Mouse (Mus musculus) ovary, adult 18-20 months (tissue): ENCODE measurements around the gene Zfc3h1.

Experiments
- DNase-seq: peaks from one replicate; pipeline ENCODE4 v3.0.0; 2022; ENCODE audit warnings: low spot score, mixed read lengths

Gene Zfc3h1

DNA sequence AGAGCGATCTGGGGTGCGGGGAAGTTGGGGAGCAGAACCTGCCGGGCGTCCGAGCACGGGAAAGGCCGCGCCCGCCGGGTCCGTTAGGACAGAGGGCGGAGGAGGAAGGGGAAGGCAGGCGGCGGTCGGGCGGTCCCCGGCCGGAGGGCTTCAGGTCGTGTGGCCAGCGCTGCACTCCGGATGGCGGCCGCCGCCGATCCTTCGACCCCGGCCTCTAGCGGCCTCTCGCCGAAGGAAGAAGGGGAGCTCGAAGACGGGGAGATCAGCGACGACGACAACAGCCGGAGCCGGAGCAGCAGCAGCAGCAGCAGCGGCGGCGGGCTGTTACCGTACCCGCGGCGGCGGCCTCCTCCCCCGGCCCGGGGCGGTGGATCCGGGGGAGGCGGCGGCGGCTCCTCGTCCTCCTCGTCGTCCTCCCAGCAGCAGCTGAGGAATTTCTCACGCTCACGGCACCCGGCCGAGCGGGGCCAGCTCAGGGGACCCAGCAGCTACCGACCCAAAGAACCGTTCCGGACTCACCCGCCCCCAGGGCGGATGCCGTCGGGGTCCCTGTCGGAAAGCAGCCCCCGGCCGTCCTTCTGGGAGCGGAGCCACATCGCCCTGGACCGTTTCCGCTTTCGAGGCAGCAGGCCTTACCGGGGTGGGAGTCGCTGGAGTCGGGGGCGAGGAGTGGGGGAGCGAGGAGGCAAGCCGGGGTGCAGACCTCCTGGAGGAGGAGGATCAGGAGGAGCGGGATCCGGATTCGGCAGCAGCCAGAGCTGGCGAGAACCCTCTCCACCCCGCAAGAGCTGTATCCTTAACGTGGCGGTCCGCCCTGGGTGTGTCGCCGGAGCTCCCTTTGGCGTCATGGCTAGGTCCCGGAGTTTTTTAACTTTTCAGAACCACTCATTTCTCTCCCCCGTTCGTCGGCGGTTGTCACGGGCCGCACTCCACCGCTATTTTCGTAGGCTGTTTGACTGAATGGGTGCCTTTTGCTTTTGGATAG is 551 bp downstream of the Zfc3h1 start:
- DNase-seq, result peak; percentile 28

DNA sequence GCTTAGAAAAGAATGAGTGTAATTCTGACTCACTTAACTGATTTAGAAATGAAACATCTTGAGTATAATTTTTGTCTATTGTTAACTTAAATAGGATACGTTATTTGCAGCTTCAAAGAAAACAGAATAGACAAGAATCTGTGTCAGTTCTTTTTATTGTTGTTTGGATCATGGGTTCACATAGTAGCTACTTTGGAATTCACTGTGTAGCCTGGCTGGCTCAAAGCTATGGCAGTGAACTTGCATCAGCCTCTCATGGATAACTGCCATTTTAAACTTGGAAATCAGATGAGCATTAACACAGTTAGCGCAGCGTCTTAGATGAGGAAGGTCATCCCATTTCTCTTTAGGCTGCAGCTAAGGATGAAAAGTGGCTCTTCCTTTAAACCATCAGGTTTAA is 3.1 kb downstream of the Zfc3h1 start:
- no peak for DNase-seq

DNA sequence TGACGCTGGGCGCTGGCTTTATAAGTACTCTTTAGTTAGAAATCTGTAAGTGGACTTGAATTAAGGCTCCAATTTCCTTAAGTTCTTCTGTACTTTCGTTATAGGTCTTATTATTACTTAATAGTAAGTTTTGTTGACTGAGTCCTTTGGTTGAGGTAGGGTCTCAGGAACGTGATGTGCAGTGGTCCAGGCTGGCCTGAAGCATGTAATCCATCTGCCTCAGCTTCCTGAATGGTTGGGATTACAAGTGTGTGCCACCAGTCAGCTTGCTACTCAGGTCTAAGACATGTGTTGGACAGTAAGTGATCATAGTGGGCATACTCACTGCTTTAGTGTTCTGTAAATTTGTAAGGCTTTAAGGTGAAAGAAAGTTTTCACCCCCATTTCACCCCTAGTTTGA is 6.3 kb downstream of the Zfc3h1 start:
- DNase-seq, result no peak

DNA sequence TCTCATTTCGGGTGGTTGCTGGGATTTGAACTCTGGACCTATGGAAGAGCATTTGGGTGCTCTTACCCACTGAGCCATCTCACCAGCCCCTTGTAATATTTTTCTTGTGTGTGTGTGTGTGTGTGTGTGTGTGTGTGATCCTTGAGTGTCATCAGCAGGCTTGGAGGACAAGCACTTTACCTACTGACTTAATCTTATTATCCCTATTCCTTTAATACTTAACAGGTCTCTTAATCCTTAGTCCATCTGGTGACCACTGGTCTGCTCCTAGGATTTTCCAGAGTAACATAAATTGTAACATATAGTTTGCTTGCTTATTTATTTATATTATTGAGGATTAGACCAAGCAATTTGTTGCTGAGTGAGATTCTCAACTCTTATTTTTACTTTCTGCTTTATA is 7.1 kb downstream of the Zfc3h1 start:
- no peak for DNase-seq

DNA sequence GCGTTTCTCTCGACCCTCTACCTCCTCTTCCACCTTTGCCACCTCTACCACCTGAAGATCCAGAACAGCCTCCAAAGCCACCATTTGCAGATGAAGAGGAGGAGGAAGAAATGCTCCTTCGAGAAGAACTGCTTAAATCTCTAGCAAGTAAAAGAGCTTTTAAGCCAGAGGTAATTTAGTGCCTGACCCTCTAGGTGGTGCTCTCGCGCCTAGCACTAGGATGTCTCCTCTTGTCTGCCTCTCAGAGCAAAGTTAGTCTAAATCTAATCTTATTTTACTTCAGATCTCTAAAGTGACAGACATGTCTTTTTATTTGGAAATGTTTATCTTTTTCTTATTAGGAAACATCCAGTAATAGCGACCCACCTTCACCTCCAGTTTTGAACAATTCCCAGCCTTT is 21.6 kb downstream of the Zfc3h1 start:
- DNase-seq, result no peak

DNA sequence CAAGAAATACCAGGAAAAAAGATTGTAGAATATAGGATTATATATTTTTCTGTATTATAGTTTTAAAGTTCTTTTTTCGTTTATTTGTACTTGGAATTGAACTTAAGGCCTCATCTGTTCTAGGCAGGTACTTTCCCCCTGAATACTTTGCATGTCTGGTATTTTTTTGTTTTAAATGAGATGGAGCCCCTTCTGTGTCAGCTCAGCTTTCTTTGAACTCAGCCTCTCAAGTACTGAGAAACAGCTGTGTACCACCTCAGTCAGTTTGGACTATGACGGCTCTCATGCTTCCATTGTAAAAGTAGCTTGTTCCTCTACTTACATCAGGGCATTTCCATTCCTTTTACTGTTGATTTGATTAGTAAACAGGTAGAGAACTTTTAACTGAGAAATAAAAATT is 28.7 kb downstream of the Zfc3h1 start:
- no peak for DNase-seq

DNA sequence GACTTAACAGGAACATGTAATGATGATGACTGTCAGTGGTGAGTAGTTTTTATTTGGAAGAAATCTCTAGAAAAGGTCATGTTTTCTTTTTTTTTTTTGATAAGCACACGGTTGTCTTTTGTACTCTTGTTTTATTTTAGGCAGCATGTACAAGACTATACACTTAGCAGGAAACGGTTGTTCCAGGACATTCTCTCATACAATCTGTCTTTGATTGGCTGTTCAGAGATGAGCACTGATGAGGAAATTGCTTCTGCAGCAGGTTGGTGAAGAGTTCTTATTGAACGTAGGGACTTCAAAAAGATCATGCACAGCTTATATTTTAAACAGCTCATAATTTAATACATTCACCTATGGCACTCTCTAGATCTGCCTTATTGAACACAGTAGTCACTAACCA is 29.3 kb downstream of the Zfc3h1 start:
- no peak for DNase-seq

DNA sequence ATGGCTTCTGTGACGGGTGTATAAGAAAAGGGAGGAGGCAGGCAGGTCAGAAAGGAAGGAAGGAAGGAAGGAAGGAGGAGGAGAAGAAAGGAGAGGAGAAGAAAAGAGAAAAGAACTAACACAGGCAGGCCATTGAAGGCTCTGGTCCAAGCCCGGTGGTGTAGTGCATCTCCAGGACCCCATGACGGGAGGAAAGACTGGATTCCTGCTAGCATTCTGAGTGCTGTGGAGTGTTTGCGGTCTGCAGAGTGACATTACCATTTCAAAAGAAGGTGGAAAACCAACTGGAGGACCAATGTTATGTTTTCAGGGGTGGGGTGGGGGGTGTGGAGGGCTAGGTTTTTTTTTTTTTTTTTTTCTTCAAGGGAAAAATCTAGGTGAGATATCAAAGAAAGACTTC is 37.2 kb downstream of the Zfc3h1 start:
- DNase-seq, result no peak

DNA sequence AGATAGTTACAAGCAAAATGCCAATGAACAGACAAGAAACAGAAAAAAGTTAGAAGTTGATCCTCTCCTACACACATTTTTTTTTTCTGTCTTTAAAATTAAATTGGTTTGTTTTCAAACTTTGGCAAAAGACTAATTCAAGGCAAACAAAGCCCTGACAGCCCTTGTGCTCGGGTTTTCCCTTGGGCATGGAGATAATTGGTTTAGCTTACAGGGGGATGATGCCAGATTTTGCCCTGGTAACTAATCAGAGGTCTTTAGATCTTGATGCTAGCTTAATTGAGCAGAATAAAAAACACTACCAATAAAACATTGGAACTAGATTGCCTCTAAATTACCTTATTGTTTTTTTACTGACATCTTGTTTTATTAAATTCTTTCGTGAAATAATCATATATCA is 40.6 kb downstream of the Zfc3h1 start:
- no peak for DNase-seq

DNA sequence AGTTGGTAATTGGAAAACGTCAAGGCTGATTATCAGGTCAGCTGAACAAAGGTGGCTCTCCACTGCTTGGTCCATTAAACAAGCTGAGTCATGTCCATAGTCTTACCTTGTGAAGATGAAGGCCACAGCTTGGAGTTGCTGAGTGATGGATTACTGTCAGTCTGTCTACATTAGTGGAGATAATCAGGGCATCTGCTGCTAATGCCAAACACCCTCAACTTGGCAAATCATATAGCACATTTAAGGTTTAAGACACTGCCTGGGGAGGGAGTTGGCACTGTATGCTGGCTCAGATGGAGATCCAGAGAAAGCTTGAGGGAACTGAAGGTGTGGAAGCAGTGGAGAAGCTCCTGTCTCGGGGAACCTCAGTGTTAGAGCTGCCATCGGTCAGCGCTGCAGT is 52.5 kb downstream of the Zfc3h1 start:
- DNase-seq, result no peak

DNA sequence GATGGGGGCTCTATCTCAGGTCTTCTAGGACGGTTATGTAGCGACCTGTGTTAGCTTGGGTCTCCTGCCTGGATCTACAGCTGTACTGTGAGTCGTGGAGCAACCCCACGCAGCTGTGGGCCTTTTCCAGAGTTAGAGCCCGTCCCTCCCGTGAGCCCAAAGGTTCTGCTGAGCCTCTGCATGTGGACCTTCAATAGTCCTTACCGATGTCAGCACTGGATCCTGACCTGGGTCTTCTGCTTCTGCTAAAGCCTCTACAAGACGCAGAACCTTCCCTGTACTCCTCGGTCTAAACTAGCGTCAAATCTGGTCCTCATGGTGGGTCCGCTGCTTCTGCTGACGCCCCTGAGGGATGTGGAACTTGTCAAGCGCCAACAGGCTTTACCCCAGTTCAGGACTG is 63.9 kb downstream of the Zfc3h1 start:
- no peak for DNase-seq

DNA sequence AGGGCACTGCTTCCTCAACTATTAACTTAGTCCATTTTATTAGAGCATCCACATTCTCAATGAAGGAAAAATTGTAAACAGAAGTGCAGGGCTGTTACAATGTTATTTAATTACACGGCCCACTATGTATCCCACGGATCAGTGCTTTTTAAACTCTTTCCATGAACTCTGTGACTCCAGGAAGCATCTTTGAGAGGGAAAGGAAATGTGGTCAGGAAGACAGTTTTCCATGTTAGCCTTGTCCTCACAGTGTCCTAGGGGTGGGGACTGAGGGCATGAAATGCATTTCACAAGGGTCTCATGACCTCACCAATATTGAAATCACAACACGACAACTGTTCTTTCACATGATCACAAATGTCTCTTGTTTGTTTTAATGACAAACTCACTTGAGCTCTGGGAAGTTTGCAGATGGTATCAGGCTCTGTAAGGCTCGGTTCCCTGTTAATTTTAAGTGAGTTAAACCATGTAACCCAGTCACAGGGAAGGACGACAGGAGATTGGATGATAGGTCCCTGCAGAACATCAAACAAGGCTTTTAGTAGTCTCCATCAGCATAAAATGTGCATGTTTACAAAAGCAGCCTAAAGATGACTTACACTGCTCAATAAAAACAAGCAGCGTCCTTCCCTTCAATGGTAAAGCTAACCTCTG is 72.7 kb downstream of the Zfc3h1 start:
- no peak for DNase-seq

DNA sequence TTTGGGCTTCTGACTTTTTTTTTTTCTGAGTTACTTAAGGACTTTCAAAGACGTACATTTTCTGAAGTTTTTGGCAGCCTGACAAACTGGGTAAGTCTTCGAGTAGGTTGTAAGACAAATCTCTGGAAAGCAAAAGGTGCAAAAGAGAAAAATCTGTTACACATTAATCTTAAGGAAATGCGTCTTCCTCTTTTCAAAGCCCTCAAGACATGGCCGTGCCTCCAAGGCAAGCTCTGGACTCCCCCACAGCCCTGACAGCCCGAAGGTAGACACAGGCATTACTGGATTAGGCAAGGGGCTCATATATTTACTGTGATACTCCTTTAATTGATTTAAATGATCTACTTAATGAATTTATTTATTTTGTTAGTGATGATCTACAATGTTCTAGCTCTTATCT is 77.9 kb downstream of the Zfc3h1 start:
- no peak for DNase-seq

DNA sequence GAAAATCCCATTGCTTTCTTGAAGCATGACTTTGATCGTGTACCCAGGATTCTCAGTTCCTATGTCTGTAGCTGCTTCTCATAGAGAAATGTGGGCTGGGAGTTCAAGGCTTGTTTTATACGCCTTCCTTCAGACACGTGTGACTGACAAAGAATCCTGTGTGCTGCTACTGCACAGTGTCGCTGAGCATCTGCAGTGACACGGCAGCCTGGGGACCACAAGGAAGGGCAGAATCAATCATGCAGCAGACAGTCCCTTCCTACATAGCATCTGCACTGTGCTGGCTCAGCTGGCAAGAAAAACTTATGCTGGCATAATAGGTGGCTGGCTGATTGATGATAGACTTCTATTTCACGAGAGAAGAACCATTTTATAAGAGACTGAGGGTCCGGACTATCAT is 80.3 kb downstream of the Zfc3h1 start:
- DNase-seq, result no peak

DNA sequence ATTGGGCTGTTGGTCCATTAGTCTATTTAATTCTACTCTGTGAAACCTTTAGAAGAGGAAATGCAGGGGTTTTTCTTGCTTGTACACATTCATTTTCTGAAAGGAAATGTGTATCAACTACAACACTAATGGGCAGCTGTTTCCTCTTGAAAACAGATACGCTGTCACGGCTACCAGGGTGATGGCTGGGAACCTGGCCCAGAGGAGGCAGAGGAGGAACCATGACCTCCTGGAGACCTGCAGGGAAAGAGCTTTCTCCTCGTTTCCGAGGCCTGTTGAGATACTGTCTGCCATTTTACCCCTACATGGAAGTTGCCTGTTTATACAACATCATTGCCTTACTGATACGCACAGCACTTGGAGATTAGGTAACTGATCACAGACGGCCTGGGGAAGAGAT is 81.0 kb downstream of the Zfc3h1 start:
- no peak for DNase-seq

DNA sequence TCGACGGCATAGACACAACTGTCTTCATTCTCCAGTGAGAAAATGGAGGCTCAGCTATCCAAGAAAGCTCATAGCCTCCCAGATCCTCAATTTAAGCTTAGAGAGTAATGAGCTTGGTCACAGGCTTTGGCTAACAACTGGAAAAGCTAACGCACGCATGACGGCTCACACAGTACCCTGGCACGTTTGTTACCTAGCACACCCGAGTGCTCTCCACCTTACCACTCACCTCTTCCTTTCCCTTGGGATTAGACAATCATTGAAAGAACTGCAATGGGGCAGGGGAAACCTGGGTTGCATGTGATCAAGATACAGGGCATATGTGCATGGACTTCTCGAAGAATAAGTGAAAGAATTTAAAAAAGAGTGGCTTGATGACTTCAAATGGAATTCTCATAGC is 83.2 kb downstream of the Zfc3h1 start:
- DNase-seq, result no peak

DNA sequence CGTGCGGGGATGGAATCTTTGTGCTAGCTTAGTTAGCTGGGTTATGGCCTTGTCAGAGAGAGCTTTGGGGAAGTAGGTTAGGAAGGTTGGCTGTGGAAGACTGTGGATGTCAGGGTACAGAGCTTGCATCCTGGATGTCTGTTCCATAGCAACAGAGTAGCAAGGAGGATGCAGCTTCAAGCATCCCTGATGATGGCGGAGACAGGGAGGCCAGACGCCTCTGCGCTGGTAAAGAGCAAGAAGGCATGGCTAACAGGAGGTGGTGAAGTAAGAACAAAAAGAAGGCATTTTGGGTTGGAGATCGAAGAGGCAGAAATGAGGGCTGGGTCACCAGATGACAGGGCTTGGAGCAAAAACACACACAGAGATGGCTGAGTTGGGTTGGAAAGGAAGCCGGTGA is 83.9 kb downstream of the Zfc3h1 start:
- no peak for DNase-seq

DNA sequence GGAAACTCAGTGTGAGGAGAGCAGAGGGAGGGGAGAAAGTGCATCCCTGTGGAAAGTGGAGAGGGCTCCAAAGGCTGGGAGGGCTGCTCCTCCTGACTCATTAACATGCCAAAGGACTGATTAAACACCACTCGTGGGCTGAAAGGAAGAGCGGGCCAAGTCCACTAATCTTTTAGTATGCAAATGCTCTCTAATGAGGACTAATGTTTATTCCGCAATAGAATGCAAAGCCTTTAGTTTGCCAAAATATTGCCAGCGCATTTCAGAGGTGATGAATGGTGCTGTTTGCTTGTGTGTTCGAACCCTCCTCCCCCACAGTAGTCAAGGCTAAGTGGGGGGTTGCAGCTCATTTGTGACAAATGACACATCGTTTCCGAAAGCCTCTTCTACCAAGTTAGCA is 84.3 kb downstream of the Zfc3h1 start:
- no peak for DNase-seq

DNA sequence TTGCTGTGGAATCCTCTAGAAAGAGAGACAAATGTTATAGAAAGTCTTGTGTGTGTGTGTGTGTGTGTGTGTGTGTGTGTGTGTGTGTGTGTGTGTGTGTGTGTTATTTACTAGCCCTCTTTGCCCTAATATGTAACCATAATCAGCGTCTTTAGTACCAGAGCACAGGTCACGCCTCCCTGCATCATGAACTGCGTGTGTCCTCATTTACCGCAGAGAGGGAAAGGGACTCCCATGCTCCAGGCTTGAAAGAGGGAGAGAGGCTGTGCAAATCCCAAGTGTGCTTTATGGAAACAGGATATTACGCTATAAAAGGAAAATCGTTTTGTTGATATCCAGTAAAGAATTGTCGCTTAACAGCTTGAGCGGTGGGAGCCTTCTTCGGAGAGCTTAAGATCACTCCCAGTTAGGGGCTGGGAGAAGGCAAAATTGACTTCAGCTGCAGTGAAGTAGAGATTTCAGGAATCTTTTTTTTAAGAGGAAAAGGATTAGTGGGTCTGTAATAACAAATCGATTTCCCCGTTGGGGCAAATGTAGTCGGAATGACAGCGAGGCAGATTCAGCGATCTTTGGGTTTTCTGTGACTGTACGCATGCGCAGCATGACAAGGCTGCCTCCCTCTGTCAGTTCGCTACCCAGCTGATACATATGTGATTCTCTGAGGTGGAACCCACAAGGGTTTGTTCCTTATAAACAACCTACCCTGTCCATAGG is 86.0 kb downstream of the Zfc3h1 start:
- no peak for DNase-seq

DNA sequence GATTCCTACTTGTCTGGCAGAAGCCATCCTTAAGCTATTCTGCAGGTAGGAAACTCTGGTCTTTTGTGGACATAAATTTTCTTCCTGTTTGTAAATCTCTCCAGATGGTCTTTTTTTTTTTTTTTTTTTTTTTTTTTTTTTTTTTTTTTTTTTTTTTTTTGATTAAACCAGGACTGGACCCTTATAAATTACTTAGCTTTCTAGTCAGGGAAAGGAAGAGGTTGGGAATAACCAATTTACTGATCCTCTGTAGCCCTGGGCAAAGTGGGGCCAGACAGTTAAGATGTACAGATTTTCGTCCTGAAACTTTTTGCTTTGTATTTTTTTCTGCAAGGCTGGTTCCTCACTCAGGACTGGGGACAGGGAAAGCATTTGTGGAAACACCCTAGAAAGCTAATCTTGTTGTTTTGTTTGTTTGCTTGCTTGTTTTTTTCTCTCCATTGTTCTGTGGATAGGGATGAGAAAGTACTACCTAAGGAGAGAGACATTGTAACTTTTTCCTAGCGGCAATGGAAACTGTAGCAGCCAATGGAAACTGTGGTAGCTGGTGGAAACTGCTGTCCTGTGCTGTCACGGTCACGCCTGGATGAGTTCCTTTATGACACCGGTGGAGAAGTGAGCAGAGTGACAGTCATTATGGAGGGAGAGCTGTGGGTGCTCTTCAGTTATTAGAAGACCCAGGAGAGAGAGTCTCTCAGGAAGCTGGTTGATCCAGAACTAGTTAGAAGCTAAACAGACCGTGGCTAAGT is 88.6 kb downstream of the Zfc3h1 start:
- DNase-seq, result no peak

DNA sequence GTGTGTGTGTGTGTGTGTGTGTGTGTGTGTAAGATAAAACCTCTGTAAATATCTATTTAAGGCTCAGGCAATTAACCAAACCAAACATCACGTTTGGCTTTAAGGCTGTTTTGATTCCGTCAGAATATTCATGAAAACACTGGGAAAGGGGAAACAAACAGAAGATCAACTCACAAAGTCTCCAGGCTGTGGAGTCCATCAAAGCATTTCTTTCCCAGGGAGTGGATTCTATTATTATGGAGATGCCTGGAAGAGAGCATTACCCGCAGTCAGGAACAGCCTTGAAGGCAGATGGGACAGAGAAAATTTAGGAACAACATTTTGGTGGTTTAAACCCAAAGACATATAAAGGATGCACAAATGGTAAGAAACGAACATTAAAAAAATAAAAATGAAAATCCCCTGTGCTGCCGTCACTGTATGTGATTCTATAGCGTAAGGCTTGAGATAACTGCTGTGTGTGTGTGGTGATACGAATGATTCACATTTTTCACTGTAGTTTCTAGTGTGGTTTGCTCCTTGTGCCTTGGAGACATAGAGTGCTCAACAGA is 90.3 kb downstream of the Zfc3h1 start:
- no peak for DNase-seq

DNA sequence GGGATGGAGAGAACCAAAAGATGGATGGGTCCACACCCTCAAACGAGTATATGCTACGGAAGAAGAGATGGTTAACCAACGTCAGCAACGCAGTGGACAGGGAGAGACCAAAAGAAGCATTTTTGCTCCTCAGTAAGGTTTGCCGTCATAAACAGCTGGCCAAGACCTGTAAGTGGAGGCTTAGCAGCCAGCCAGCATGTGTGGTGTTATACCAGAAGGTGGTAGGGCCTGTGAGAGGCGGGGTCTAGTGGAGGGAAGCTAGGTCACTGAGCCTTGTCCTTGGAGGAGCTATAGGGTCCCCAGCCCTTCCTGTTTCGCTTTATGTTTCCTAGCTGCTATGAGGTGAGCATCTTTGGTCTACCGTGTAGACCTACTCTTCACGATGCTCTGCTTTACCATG is 91.7 kb downstream of the Zfc3h1 start:
- no peak for DNase-seq
